Mouse (Mus musculus) olfactory bulb, adult 2 months (tissue): ENCODE measurements around the gene Efcab5.

Experiments used
- CTCF ChIP-seq: fragments of 200-500 bp; IDR thresholded peaks from 2 replicates; pipeline ENCODE4 v1.5.1; 2012; ENCODE audit warnings: low read depth, mild to moderate bottlenecking, low read length, moderate library complexity; ENCODE audit not compliant: insufficient read depth
- POLR2A ChIP-seq: fragments of 200-500 bp; IDR thresholded peaks from 2 replicates; pipeline ENCODE4 v1.6.1; 2012; ENCODE audit warnings: mild to moderate bottlenecking, low read depth, low read length, moderate library complexity; ENCODE audit not compliant: insufficient read depth

DNA sequence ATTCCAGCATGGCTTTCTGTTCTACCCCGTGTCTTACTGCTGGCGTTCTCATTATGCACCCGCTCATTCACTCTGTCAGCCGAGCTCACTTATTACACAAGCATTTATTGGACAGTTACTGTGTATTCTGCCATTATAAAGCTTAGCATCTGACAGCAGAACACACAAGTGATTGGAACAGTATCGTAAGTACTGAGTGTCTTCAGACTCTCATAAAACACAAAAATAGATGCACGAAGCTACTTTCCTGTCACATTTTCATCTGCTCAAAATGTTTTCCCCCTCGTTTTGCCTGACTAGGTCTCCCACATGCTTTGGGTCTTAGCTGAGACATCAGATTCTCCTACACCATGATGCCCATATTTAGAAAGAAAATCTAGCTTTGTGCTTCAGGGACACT is 14.2 kb downstream of the Efcab5 start:
- TF ChIP-seq CTCF (no peak), POLR2A (no peak)
